Mouse (Mus musculus): ENCODE data around the gene Slc37a1.

GRCm38 (mm10) chr17:31351984-31352383, 65.4 kb downstream of the Slc37a1 start:
- TF ChIP-seq GATA1 (IDR thresholded peaks at IDR 0.05; ENCODE audit: borderline replicate concordance, low read length) (no peak), FLI1 (IDR thresholded peaks at IDR 0.05; ENCODE audit: low read length) (no peak)

Measured in megakaryocyte, embryonic 14.5 days (primary cell).